Mouse (Mus musculus) erythroblast, embryonic 14.5 days (primary cell): Measurements from ENCODE around the gene Zcwpw1. TPM values are rescaled to one million over a fixed set of nuclear protein-coding genes. Genes with fewer than 3 reads are reported as not detected.

Source experiments
- H3K27me3 ChIP-seq: 2 replicates; pipeline ENCODE4 v1.6.1; 2012; ENCODE audit warnings: inconsistent platforms; ENCODE audit not compliant: control insufficient read depth
- H3K36me3 ChIP-seq: 2 replicates; pipeline ENCODE4 v1.6.1; 2012; ENCODE audit warnings: mild to moderate bottlenecking, inconsistent platforms; ENCODE audit not compliant: control insufficient read depth
- H3K4me1 ChIP-seq: 2 replicates; pipeline ENCODE4 v1.6.1; 2012; ENCODE audit warnings: inconsistent platforms; ENCODE audit not compliant: control insufficient read depth
- H3K4me3 ChIP-seq: replicated peaks from 2 replicates; pipeline ENCODE3; 2012; ENCODE audit warnings: moderate library complexity, mild to moderate bottlenecking, inconsistent platforms
- H3K9me3 ChIP-seq: 2 replicates; pipeline ENCODE4 v1.6.1; 2012; ENCODE audit warnings: low read length, inconsistent platforms, mixed read lengths; ENCODE audit not compliant: control insufficient read depth
- GATA1 ChIP-seq: IDR thresholded peaks from 2 replicates; pipeline ENCODE4 v1.6.1; 2012; ENCODE audit warnings: low read length, inconsistent platforms, mixed read lengths
- TAL1 ChIP-seq: IDR thresholded peaks from 3 replicates; pipeline ENCODE4 v1.6.1; 2012; ENCODE audit warnings: low read length, inconsistent platforms, mixed read lengths
- polyA plus RNA-seq: library from polyadenylated mRNA; stranded (reverse); fragments of >175 nt; gene quantifications from 2 replicates; pipeline ENCODE4 v1.2.3, GENCODE M21; 2012

Gene Zcwpw1
- polyA plus RNA-seq, 1 experiment: 0.05 TPM

DNA sequence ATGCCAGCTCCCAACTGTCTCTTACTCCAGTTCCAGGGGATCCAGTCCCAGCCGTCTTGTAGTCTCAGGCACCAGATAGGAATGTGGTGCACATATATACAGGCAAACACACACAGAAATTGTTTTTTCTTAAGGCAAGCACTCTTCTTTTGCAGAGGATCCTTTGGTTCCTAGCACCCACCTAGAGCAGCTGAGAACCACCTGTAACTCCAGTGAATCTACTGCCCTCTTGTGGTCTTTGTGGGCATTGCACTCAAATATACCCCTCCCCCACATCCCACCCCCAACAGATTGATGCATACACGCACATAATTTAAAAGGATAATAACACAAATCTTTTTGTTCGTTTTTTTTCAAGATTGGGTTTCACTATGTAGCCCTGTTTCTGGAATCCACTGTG lies 21.3 kb upstream of the Zcwpw1 start:
- Histone ChIP-seq H3K9me3 (peaks cover 3% of the 10 kb centered on the region), H3K4me1 (no peaks in the 10 kb centered on the region; the same call in 1 of the 2 replicates), H3K27me3 (no peaks in the 10 kb centered on the region), H3K36me3 (no peaks in the 10 kb centered on the region; the same call in 1 of the 2 replicates), H3K4me3 (no peak overlapping the region)
- no peak for TF ChIP-seq TAL1
- TF ChIP-seq GATA1: no peak

DNA sequence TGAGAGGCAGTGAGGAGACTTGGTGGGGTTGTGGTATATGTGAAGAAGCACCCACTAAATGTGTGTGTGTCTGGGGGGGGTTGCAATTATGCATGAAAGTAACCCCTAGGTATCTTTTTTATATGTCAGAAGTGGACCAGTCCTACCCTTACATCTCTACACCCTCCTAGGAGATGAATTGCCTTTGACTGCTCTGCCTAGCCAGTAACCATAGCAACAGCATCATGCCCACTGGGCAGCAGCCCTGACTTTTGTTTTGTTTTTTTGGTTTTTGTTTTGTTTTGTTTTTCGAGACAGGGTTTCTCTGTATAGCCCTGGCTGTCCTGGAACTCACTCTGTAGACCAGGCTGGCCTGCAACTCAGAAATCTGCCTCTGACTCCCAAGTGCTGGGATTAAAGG lies 19.1 kb upstream of the Zcwpw1 start:
- H3K4me3 ChIP-seq: no peak overlapping the region
- peaks cover 3% of the 10 kb centered on the region for H3K9me3 ChIP-seq
- TF ChIP-seq GATA1 (no peak), TAL1 (no peak)
- no peaks in the 10 kb centered on the region for H3K36me3 ChIP-seq
- peaks cover 11% of the 10 kb centered on the region for H3K4me1 ChIP-seq
- H3K27me3 ChIP-seq: no peaks in the 10 kb centered on the region

DNA sequence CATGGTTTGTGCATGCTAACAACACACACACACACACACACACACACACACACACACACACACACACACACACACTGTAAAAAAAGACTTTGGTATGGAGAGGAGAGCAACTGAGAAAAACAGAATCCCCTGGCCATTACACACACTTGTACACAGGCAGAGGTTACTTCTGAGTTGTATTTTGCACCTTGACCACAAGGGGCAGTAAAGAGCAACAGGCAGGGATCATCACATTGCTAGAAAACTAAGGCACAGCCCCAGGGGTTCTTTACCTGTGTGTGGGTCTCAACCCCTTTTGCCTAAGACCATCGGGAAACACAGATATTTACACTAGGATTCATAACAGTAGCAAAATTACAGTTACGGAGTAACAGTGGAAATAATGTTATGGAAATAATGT lies 16.9 kb upstream of the Zcwpw1 start:
- Histone ChIP-seq H3K4me3 (no peak overlapping the region), H3K27me3 (no peaks in the 10 kb centered on the region), H3K9me3 (peaks cover 3% of the 10 kb centered on the region), H3K36me3 (no peaks in the 10 kb centered on the region), H3K4me1 (peaks cover 19% of the 10 kb centered on the region)
- TF ChIP-seq GATA1 (no peak), TAL1 (no peak)

DNA sequence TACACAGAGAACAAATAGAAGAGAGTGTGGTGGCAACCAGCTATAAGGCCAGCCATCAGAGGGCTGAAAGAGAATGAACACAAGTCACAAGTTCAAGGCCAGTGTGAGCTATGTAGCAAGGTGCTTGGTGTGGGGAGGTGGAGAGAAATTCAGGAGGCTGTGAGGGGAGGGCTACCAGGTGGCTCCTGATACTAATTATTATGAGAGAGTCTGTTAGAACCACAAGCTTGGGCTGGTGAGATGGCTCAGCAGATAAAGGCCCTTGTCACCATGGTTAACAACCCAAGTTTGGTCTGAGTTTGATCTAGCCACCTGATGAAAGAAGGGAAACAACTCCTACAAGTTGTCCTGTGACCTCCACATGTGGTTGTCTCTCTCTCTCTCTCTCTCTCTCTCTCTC lies 14.8 kb upstream of the Zcwpw1 start:
- H3K9me3 ChIP-seq: no peaks in the 10 kb centered on the region
- H3K27me3 ChIP-seq: no peaks in the 10 kb centered on the region
- no peak overlapping the region for H3K4me3 ChIP-seq
- H3K4me1 ChIP-seq: peaks cover 39% of the 10 kb centered on the region
- no peaks in the 10 kb centered on the region for H3K36me3 ChIP-seq
- no peak for TF ChIP-seq TAL1
- no peak for TF ChIP-seq GATA1

DNA sequence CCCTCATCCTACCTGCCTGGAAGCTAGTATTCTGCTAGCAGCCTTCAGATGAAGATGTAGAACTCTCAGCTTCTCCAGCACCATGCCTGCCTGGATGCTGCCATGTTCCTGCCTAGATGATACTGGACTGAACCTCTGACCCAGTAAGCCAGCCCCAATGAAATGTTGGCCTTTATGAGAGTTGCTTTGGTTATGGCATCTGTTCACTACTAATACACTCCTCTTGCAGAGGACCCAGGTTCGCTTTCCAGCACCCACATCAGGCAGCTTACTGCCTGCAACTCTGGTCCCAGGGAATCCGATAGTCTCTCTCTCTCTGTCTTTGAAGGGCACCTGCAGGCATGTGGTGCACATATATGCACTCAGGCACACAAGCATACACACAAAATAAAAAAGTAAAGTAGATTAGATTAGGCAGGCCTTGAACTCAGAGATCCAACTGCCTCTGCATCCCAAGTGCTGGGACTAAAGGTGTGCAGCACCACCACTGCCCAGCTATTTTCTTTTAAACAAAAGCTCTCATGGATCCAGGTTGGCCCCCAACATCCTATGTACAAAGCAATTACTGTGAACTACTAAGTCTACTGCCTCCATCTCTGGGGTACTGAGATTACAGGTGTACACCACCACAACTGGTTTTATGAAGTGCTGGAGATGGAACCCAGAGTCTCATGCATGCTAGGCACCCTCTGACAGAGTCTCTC lies 11.9 kb upstream of the Zcwpw1 start:
- Histone ChIP-seq H3K4me3 (no peak overlapping the region), H3K9me3 (no peaks in the 10 kb centered on the region), H3K36me3 (peaks cover 13% of the 10 kb centered on the region), H3K4me1 (peaks cover 64% of the 10 kb centered on the region), H3K27me3 (no peaks in the 10 kb centered on the region)
- TF ChIP-seq TAL1: no peak
- TF ChIP-seq GATA1: no peak

DNA sequence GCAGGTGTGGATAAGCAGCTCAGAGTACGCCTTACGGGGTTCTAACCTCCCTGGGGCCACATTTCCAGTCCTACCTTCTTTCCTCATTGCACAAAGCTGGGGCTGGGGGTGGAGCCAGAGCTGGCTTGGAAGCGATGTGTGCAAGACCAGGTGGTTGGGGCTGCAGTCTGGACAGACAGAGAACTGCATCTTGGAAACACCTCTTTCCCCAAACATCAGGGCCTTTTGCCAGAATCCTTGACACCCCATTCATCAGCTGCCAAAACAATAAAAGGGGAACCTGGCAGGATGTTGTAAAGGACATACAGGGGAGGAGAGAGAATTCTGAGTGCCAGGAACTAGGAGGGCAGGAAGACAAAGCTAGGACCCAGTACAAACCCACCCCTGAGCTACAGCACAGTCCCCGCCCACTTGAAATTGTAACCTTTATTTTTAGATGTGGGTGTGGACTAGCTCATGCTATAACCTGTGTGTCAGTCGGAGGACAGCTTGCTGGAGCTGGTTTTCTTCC lies 11.1 kb upstream of the Zcwpw1 start:
- Histone ChIP-seq H3K36me3 (peaks cover 20% of the 10 kb centered on the region), H3K27me3 (no peaks in the 10 kb centered on the region), H3K9me3 (no peaks in the 10 kb centered on the region), H3K4me1 (peaks cover 68% of the 10 kb centered on the region), H3K4me3 (no peak overlapping the region)
- TF ChIP-seq TAL1: no peak
- TF ChIP-seq GATA1: no peak

DNA sequence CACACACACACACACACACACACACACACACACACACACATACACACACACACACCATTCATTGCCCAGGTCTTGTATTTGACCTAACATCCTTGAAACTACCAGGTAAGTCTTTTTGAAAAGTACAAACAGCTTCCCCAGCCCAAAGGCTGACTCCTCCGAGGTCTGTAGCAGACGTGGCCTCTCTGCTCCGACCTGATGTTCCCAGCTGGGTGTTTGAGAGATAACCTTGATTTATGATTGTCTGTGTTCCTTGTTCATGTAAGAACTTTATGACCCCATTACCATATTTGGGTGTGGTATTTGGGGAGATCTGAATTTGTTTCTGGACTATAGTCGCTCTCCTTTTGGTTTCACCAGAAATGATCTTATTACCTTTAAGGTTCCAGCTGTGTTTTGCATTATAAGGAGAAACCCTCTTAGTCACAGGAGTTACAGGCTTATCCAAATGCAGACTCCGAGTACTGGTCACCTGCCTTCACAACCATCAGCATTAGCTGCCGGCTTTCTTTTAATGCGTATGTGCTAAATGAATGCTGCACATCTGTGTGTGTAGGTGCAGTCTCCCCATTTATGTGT lies 10.2 kb upstream of the Zcwpw1 start:
- H3K27me3 ChIP-seq: no peaks in the 10 kb centered on the region
- H3K4me3 ChIP-seq: no peak overlapping the region
- peaks cover 75% of the 10 kb centered on the region for H3K4me1 ChIP-seq
- TF ChIP-seq GATA1 (no peak), TAL1 (no peak)
- H3K36me3 ChIP-seq: peaks cover 29% of the 10 kb centered on the region
- H3K9me3 ChIP-seq: no peaks in the 10 kb centered on the region

DNA sequence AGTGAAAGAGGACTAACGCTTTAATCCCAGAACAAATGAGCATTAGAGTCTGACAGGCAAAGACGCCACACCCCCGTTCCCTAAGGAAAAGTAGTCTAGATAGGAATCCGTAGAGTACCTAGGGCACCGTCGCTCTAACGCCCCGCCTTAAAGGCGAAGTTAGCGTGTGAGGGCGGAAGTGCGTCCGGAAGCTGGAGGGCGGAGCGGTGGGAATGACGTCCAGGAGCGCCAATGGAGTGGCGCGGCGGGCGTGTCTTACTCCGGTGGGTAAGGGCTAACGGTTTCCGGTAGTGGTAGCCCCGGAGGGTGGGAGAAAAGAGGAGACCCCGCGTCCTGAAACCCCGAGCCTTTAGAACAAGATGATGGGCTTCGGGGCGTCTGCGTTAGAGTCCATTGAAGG lies 9.0 kb upstream of the Zcwpw1 start, which contains the start of gene Ppp1r35:
Gene Ppp1r35 (plus strand): TSS at position 215 of the 400 bp plus-strand sequence.
- Histone ChIP-seq H3K9me3 (no peaks in the 10 kb centered on the region), H3K4me1 (peaks cover 80% of the 10 kb centered on the region), H3K27me3 (no peaks in the 10 kb centered on the region), H3K36me3 (peaks cover 42% of the 10 kb centered on the region), H3K4me3 (peak within 1 kb of the TSS; percentile 95)
- no peak for TF ChIP-seq TAL1
- no peak for TF ChIP-seq GATA1

DNA sequence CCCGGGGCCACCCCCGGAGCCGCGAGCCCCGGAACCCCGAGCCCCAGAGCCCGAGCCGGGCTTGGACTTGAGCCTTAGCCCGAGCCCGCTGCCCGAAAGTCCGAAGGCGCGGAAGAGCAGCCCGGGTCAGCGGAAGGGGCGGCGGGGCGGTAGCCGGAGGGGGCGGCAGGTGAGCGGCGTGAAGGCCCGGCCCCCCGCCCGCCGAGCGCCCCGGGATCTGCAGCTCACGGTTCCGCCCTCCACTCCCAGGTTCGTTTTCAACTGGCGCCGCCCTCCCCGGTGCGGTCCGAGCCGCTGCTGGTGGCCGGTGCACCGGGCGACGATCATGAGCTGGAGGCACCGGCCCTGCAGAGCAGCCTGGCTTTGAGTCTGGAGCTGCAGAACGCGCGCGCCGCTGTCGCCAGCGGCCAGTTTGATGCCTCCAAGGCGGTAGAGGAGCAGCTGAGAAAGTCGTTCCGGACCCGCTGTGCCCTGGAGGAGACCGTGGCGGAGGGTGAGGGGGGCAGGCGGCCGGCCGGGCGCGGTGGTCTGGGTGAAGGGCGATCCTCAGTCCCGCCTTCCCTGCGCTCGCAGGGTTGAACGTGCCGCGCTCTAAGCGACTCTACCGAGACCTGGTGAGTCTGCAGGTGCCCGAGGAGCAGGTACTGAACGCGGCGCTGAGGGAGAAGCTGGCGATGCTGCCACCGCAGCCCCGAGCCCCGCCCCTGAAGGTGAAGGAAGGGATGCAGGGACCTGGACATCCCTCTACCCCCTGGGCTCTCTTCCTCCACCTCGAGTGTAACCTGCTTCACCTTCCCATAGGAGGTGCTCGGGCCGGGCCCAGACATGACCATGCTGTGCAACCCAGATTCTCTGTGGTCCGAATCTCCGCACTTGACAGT lies 8.3 kb upstream of the Zcwpw1 start:
- Histone ChIP-seq H3K4me3 (peak overlapping the region; percentile 95), H3K27me3 (no peaks in the 10 kb centered on the region), H3K36me3 (peaks cover 49% of the 10 kb centered on the region), H3K4me1 (peaks cover 87% of the 10 kb centered on the region), H3K9me3 (no peaks in the 10 kb centered on the region)
- TF ChIP-seq GATA1 (no peak), TAL1 (no peak)
